In the genomic region with DNA sequence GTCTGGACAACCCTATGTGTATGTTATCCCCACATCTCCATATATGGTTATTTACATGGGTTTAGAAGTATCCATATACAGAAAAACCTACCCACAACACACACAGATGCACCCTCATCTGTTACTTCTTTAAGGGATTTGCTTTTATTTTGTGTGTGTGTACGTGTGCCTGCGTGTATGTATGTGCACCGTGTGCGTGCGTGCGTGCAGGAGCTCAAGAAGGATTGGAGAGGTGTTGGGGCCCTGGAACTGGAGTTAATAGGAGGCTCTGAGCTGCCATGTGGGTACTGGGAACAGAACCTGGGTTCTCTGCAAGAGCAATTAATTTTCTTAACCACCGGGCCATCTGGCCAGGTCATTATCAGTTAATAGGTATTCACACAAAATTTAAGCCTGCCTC, we compare ENCODE assay signal across 8 mouse cellular contexts. TPM values are rescaled to one million over a fixed set of nuclear protein-coding genes. Genes with fewer than 3 reads are reported as not detected.
A peak's percentile ranks its signal among the peaks of the same experiment; 100 is the strongest.
DNase-seq lines count a peak whose midpoint lies in the region; ATAC-seq and TF ChIP-seq lines count a peak whose summit lies in the region.

No protein-coding gene starts in this region.

- H3K27ac ChIP-seq in liver, adult 2 months (replicated peaks; ENCODE audit: insufficient read depth, low read depth, low read length) = peak overlapping the region; percentile 4; the same call in 1 of the 2 replicates
- H3K27ac ChIP-seq in embryonic facial prominence, embryonic 13.5 days = no peak overlapping the region
- no peak overlapping the region for H3K27ac ChIP-seq in intestine, embryonic 15.5 days
- no peak overlapping the region for H3K27ac ChIP-seq in neural tube, embryonic 13.5 days (replicated peaks)

- 40% methylated on average over 7 of the region's 7 CpGs for WGBS in liver, adult 2 months
- 74% methylated on average over 7 of the region's 7 CpGs for WGBS in embryonic facial prominence, embryonic 13.5 days
- WGBS in intestine, embryonic 15.5 days = 63% methylated on average over 7 of the region's 7 CpGs
- WGBS in neural tube, embryonic 13.5 days = 78% methylated on average over 7 of the region's 7 CpGs

- no peak for DNase-seq in liver, adult 2 months (ENCODE audit: extremely low read depth, low read depth, low spot score)
- DNase-seq in liver = no peak
- no peak for DNase-seq in adrenal gland, postnatal 4 days (ENCODE audit: low spot score in 2 of 2)
- no peak for DNase-seq in frontal cortex, postnatal 25 days (ENCODE audit: low spot score in 2 of 2)
- DNase-seq in layer of hippocampus, adult 9-10 months (ENCODE audit: low spot score) = no peak

- H3K36me3 ChIP-seq in liver, adult 2 months (ENCODE audit: control insufficient read depth, insufficient read depth, low read length) = peaks cover 7% of the 10 kb centered on the region
- peaks cover 20% of the 10 kb centered on the region for H3K36me3 ChIP-seq in embryonic facial prominence, embryonic 13.5 days
- no peaks in the 10 kb centered on the region for H3K36me3 ChIP-seq in intestine, embryonic 15.5 days
- H3K36me3 ChIP-seq in neural tube, embryonic 13.5 days = peaks cover 23% of the 10 kb centered on the region

- TF ChIP-seq CTCF in liver, adult 2 months (IDR thresholded peaks at IDR 0.05; ENCODE audit: low read depth, low read length) = no peak

- peak overlapping the region; percentile 25 for H3K9ac ChIP-seq in liver, adult 2 months (ENCODE audit: low read depth, low read length)
- peak overlapping the region; percentile 87 for H3K9ac ChIP-seq in embryonic facial prominence, embryonic 13.5 days
- peak overlapping the region; percentile 70 for H3K9ac ChIP-seq in intestine, embryonic 15.5 days
- H3K9ac ChIP-seq in neural tube, embryonic 13.5 days = peak overlapping the region; percentile 84

- H3K4me2 ChIP-seq in embryonic facial prominence, embryonic 13.5 days = peak overlapping the region; percentile 75
- peak overlapping the region; percentile 67 for H3K4me2 ChIP-seq in intestine, embryonic 15.5 days (replicated peaks)
- peak overlapping the region; percentile 88 for H3K4me2 ChIP-seq in neural tube, embryonic 13.5 days

- H3K79me2 ChIP-seq in liver, adult 2 months (ENCODE audit: control insufficient read depth, insufficient read depth, low read length) = peaks cover 16% of the 10 kb centered on the region; the same call in 1 of the 2 replicates

- H3K9me3 ChIP-seq in embryonic facial prominence, embryonic 13.5 days = no peaks in the 10 kb centered on the region
- H3K9me3 ChIP-seq in intestine, embryonic 15.5 days = no peaks in the 10 kb centered on the region
- no peaks in the 10 kb centered on the region for H3K9me3 ChIP-seq in neural tube, embryonic 13.5 days

- no peak for ATAC-seq in embryonic facial prominence, embryonic 13.5 days (ENCODE audit: insufficient number of reproducible peaks, insufficient read depth, low FRiP score, low TSS enrichment, low read depth)
- no peak for ATAC-seq in intestine, embryonic 15.5 days
- ATAC-seq in neural tube, embryonic 13.5 days (ENCODE audit: low read depth) = no peak

- H3K4me3 ChIP-seq in liver, adult 2 months (ENCODE audit: insufficient read depth, low read depth, low read length) = peak overlapping the region; percentile 83
- H3K4me3 ChIP-seq in embryonic facial prominence, embryonic 13.5 days = peak overlapping the region; percentile 72
- peak overlapping the region; percentile 64 for H3K4me3 ChIP-seq in intestine, embryonic 15.5 days (replicated peaks)
- H3K4me3 ChIP-seq in neural tube, embryonic 13.5 days = peak overlapping the region; percentile 79

- H3K4me1 ChIP-seq in liver, adult 2 months (ENCODE audit: control insufficient read depth, insufficient read depth, low read length) = peaks cover 5% of the 10 kb centered on the region
- H3K4me1 ChIP-seq in embryonic facial prominence, embryonic 13.5 days = peaks cover 16% of the 10 kb centered on the region
- H3K4me1 ChIP-seq in intestine, embryonic 15.5 days (replicated peaks) = peaks cover 11% of the 10 kb centered on the region
- H3K4me1 ChIP-seq in neural tube, embryonic 13.5 days (replicated peaks) = peaks cover 25% of the 10 kb centered on the region

- TF ChIP-seq POLR2A in liver, adult 2 months (IDR thresholded peaks at IDR 0.05; ENCODE audit: extremely low read depth, insufficient read depth, low read length) = no peak

- H3K27me3 ChIP-seq in liver, adult 2 months (ENCODE audit: control insufficient read depth, insufficient read depth, low read length) = no peaks in the 10 kb centered on the region
- H3K27me3 ChIP-seq in embryonic facial prominence, embryonic 13.5 days = no peaks in the 10 kb centered on the region
- H3K27me3 ChIP-seq in intestine, embryonic 15.5 days (replicated peaks) = no peaks in the 10 kb centered on the region
- no peaks in the 10 kb centered on the region for H3K27me3 ChIP-seq in neural tube, embryonic 13.5 days

RNA-seq across cellular contexts. Expression of a gene that starts 0.7 kb away (rescaled TPM):
- total RNA-seq in liver, adult 2 months (2014; rRNA removed) = 137 and 205 TPM in 2 replicates
- 39.6 and 49.3 TPM in 2 replicates for polyA plus RNA-seq in liver, adult 2 months (2012; rRNA removed)
- 295 and 350 TPM in 2 replicates for polyA plus RNA-seq in embryonic facial prominence, embryonic 13.5 days (2015; fragmentation: Nextera tagmentation; extraction: Ambion mirVana)
- polyA plus RNA-seq in intestine, embryonic 15.5 days (2015; fragmentation: Nextera tagmentation; extraction: Ambion mirVana) = 346 and 351 TPM in 2 replicates
- polyA plus RNA-seq in neural tube, embryonic 13.5 days (2015; fragmentation: Nextera tagmentation; extraction: Ambion mirVana) = 327 and 348 TPM in 2 replicates
- 100 to 1,000 TPM; 178 to 200 TPM for total RNA-seq in adrenal gland, postnatal 4 days (2021)

RNA-seq across cellular contexts. Expression of a gene that starts 10.0 kb away (rescaled TPM):
- 9.2 and 19.5 TPM in 2 replicates for total RNA-seq in liver, adult 2 months (2014; rRNA removed)
- polyA plus RNA-seq in liver, adult 2 months (2012; rRNA removed) = 1.4 and 1.7 TPM in 2 replicates
- 7.0 and 7.8 TPM in 2 replicates for polyA plus RNA-seq in embryonic facial prominence, embryonic 13.5 days (2015; fragmentation: Nextera tagmentation; extraction: Ambion mirVana)
- 5.6 and 5.8 TPM in 2 replicates for polyA plus RNA-seq in intestine, embryonic 15.5 days (2015; fragmentation: Nextera tagmentation; extraction: Ambion mirVana)
- 3.9 and 5.1 TPM in 2 replicates for polyA plus RNA-seq in neural tube, embryonic 13.5 days (2015; fragmentation: Nextera tagmentation; extraction: Ambion mirVana)
- 1 to 10 TPM; 1.7 to 2.2 TPM for total RNA-seq in adrenal gland, postnatal 4 days (2021)

RNA-seq across cellular contexts. Expression of a gene that starts 16.4 kb away (rescaled TPM):
- 6.5 and 7.8 TPM in 2 replicates for total RNA-seq in liver, adult 2 months (2014; rRNA removed)
- 4.1 and 7.4 TPM in 2 replicates for polyA plus RNA-seq in liver, adult 2 months (2012; rRNA removed)
- 52.6 and 60.9 TPM in 2 replicates for polyA plus RNA-seq in embryonic facial prominence, embryonic 13.5 days (2015; fragmentation: Nextera tagmentation; extraction: Ambion mirVana)
- polyA plus RNA-seq in intestine, embryonic 15.5 days (2015; fragmentation: Nextera tagmentation; extraction: Ambion mirVana) = 44.2 and 44.9 TPM in 2 replicates
- 36.1 and 40.0 TPM in 2 replicates for polyA plus RNA-seq in neural tube, embryonic 13.5 days (2015; fragmentation: Nextera tagmentation; extraction: Ambion mirVana)
- 10 to 100 TPM; 31.9 to 34.7 TPM for total RNA-seq in adrenal gland, postnatal 4 days (2021)

RNA-seq across cellular contexts. Expression of a gene that starts 19.8 kb away (rescaled TPM):
- total RNA-seq in liver, adult 2 months (2014; rRNA removed) = 3.7 and 5.3 TPM in 2 replicates
- polyA plus RNA-seq in liver, adult 2 months (2012; rRNA removed) = 0.72 and 0.98 TPM in 2 replicates
- polyA plus RNA-seq in embryonic facial prominence, embryonic 13.5 days (2015; fragmentation: Nextera tagmentation; extraction: Ambion mirVana) = 17.9 and 18.6 TPM in 2 replicates
- polyA plus RNA-seq in intestine, embryonic 15.5 days (2015; fragmentation: Nextera tagmentation; extraction: Ambion mirVana) = 21.3 and 22.9 TPM in 2 replicates
- polyA plus RNA-seq in neural tube, embryonic 13.5 days (2015; fragmentation: Nextera tagmentation; extraction: Ambion mirVana) = 21.9 and 24.1 TPM in 2 replicates
- total RNA-seq in adrenal gland, postnatal 4 days (2021) = 10 to 100 TPM; 21.3 to 21.5 TPM

RNA-seq across cellular contexts. Expression of a gene that starts 21.7 kb away (rescaled TPM):
- total RNA-seq in liver, adult 2 months (2014; rRNA removed) = 36.2 and 43.2 TPM in 2 replicates
- 181 and 255 TPM in 2 replicates for polyA plus RNA-seq in liver, adult 2 months (2012; rRNA removed)
- 29.6 and 32.3 TPM in 2 replicates for polyA plus RNA-seq in embryonic facial prominence, embryonic 13.5 days (2015; fragmentation: Nextera tagmentation; extraction: Ambion mirVana)
- 38.3 and 38.8 TPM in 2 replicates for polyA plus RNA-seq in intestine, embryonic 15.5 days (2015; fragmentation: Nextera tagmentation; extraction: Ambion mirVana)
- 27.3 and 33.3 TPM in 2 replicates for polyA plus RNA-seq in neural tube, embryonic 13.5 days (2015; fragmentation: Nextera tagmentation; extraction: Ambion mirVana)
- 100 to 1,000 TPM; 156 to 163 TPM for total RNA-seq in adrenal gland, postnatal 4 days (2021)

Comparison
In these comparisons a context has a peak if more than half of its experiments do, and no peak if none do; other contexts are left out.
1. H3K9ac ChIP-seq: peak in every context shown above with its lines; median percentile 87 in embryonic facial prominence, embryonic 13.5 days; 84 in neural tube, embryonic 13.5 days; 70 in intestine, embryonic 15.5 days; 25 in liver, adult 2 months.